Mouse (Mus musculus): Measurements from ENCODE around the gene Sh3d19.
"Not testable (repeated sequence)": the region's sequence is repeated elsewhere in the genome, so short reads cannot be mapped to it uniquely, and the experiment has no call there.

Sh3d19 gene

GRCm38 (mm10) chr3:86093213-86093845, 122.4 kb downstream of the Sh3d19 start:
- DNase-seq (ENCODE audit: low read depth, low spot score) = no peak

- DNase-seq (ENCODE audit: low read depth, low spot score) = no peak
Observed at GRCm38 (mm10) chr3:86093907-86094306, 123.0 kb downstream of the Sh3d19 start.

GRCm38 (mm10) chr3:86101956-86102355, 131.0 kb downstream of the Sh3d19 start:
- DNase-seq (ENCODE audit: low read depth, low spot score) = no peak

GRCm38 (mm10) chr3:86103449-86104291, 132.8 kb downstream of the Sh3d19 start:
- DNase-seq (ENCODE audit: low read depth, low spot score) = peak; percentile 35

- DNase-seq (ENCODE audit: low read depth, low spot score) = not testable (repeated sequence)
Observed at GRCm38 (mm10) chr3:86104433-86104832, 133.5 kb downstream of the Sh3d19 start.

- no peak for DNase-seq (ENCODE audit: low read depth, low spot score)
Observed at GRCm38 (mm10) chr3:86104909-86105308, 134.0 kb downstream of the Sh3d19 start.

GRCm38 (mm10) chr3:86106086-86106632, 135.2 kb downstream of the Sh3d19 start:
- DNase-seq (ENCODE audit: low read depth, low spot score) = no peak

- DNase-seq (ENCODE audit: low read depth, low spot score) = no peak
Observed at GRCm38 (mm10) chr3:86107637-86108539, 137.0 kb downstream of the Sh3d19 start.

GRCm38 (mm10) chr3:86108576-86108975, 137.7 kb downstream of the Sh3d19 start:
- DNase-seq (ENCODE audit: low read depth, low spot score) = no peak

- DNase-seq (ENCODE audit: low read depth, low spot score) = peak; percentile 23
Observed at GRCm38 (mm10) chr3:86109099-86109498, 138.2 kb downstream of the Sh3d19 start.

- DNase-seq (ENCODE audit: low read depth, low spot score) = peak; percentile 56
Observed at GRCm38 (mm10) chr3:86110077-86110476, 139.2 kb downstream of the Sh3d19 start.

- DNase-seq (ENCODE audit: low read depth, low spot score) = no peak
Observed at GRCm38 (mm10) chr3:86112766-86113165, 141.9 kb downstream of the Sh3d19 start.

GRCm38 (mm10) chr3:86114659-86115338, 143.9 kb downstream of the Sh3d19 start:
- peak; percentile 83 for DNase-seq (ENCODE audit: low read depth, low spot score)

- DNase-seq (ENCODE audit: low read depth, low spot score) = no peak
Observed at GRCm38 (mm10) chr3:86116951-86117350, 146.0 kb downstream of the Sh3d19 start.

GRCm38 (mm10) chr3:86119237-86119932, 148.5 kb downstream of the Sh3d19 start:
- no peak for DNase-seq (ENCODE audit: low read depth, low spot score)

GRCm38 (mm10) chr3:86122156-86122555, 151.2 kb downstream of the Sh3d19 start:
- no peak for DNase-seq (ENCODE audit: low read depth, low spot score)

- DNase-seq (ENCODE audit: low read depth, low spot score) = no peak
Observed at GRCm38 (mm10) chr3:86123251-86123746, 152.4 kb downstream of the Sh3d19 start.

GRCm38 (mm10) chr3:86129757-86130156, 158.8 kb downstream of the Sh3d19 start:
- peak; percentile 68 for DNase-seq (ENCODE audit: low read depth, low spot score)

GRCm38 (mm10) chr3:86134939-86135638, 164.2 kb downstream of the Sh3d19 start:
- no peak for DNase-seq (ENCODE audit: low read depth, low spot score)

Data from brain, adult 2 months (tissue).